Mouse (Mus musculus): ENCODE results near the gene Hydin. TPM values are rescaled to one million over a fixed set of nuclear protein-coding genes. Genes with fewer than 3 reads are reported as not detected.

Gene Hydin
- 1.5 TPM for polyA plus RNA-seq (2014; fragmentation: Illumina TruSeq; extraction: RNeasy Lipid Tissue Mini Kit (QIAGEN cat#74804); ENCODE audit: low read depth, low replicate concordance)

GRCm38 (mm10) chr8:110266741-110267140, at the start of gene Hydin:
Gene Hydin (plus strand): TSS chr8:110266977.

GRCm38 (mm10) chr8:110618391-110619207, 351.8 kb downstream of the Hydin start, which contains the start of gene Vac14:
Gene Vac14 (plus strand): TSS chr8:110618585.

Other genes starting within 250 kb of the Hydin start
- 3.2 TPM for gene Chst4, start 227.2 kb upstream of the Hydin start, polyA plus RNA-seq (2014; fragmentation: Illumina TruSeq; extraction: RNeasy Lipid Tissue Mini Kit (QIAGEN cat#74804); ENCODE audit: low read depth, low replicate concordance)
- gene Zfp612, start 187.2 kb upstream of the Hydin start, polyA plus RNA-seq (2014; fragmentation: Illumina TruSeq; extraction: RNeasy Lipid Tissue Mini Kit (QIAGEN cat#74804); ENCODE audit: low read depth, low replicate concordance): 11.3 TPM
- gene Gm21964, start 165.8 kb upstream of the Hydin start, polyA plus RNA-seq (2014; fragmentation: Illumina TruSeq; extraction: RNeasy Lipid Tissue Mini Kit (QIAGEN cat#74804); ENCODE audit: low read depth, low replicate concordance): not detected
- gene Gm17720, start 164.2 kb upstream of the Hydin start, polyA plus RNA-seq (2014; fragmentation: Illumina TruSeq; extraction: RNeasy Lipid Tissue Mini Kit (QIAGEN cat#74804); ENCODE audit: low read depth, low replicate concordance): not detected
- gene Calb2, start 98.8 kb upstream of the Hydin start, polyA plus RNA-seq (2014; fragmentation: Illumina TruSeq; extraction: RNeasy Lipid Tissue Mini Kit (QIAGEN cat#74804); ENCODE audit: low read depth, low replicate concordance): not detected
- 4.3 TPM for gene Cmtr2, start 51.3 kb upstream of the Hydin start, polyA plus RNA-seq (2014; fragmentation: Illumina TruSeq; extraction: RNeasy Lipid Tissue Mini Kit (QIAGEN cat#74804); ENCODE audit: low read depth, low replicate concordance)

Data from adipose tissue, adult 10 weeks (tissue).